Mouse (Mus musculus) lung, postnatal 36 days (tissue): ENCODE data around the gene Chst8.

Experiments used
- DNase-seq: peaks from one replicate; pipeline ENCODE4 v3.0.0; 2022; ENCODE audit warnings: mixed read lengths

The Chst8 gene

GRCm38 (mm10) chr7:34702718-34703351, 109.7 kb downstream of the Chst8 start:
- peak; percentile 26 for DNase-seq

GRCm38 (mm10) chr7:34699888-34700287, 112.6 kb downstream of the Chst8 start:
- DNase-seq = no peak

- no peak for DNase-seq
Measured at GRCm38 (mm10) chr7:34698221-34698620, 114.3 kb downstream of the Chst8 start.

GRCm38 (mm10) chr7:34696086-34696485, 116.4 kb downstream of the Chst8 start:
- DNase-seq = no peak

GRCm38 (mm10) chr7:34694898-34695297, 117.6 kb downstream of the Chst8 start:
- peak; percentile 69 for DNase-seq

- DNase-seq = no peak
Measured at GRCm38 (mm10) chr7:34693916-34694315, 118.6 kb downstream of the Chst8 start.

GRCm38 (mm10) chr7:34693072-34693471, 119.4 kb downstream of the Chst8 start:
- DNase-seq = peak; percentile 31

- DNase-seq = no peak
Measured at GRCm38 (mm10) chr7:34690111-34690510, 122.4 kb downstream of the Chst8 start.

- no peak for DNase-seq
Measured at GRCm38 (mm10) chr7:34689028-34689427, 123.5 kb downstream of the Chst8 start.

GRCm38 (mm10) chr7:34685801-34686200, 126.7 kb downstream of the Chst8 start:
- no peak for DNase-seq

- no peak for DNase-seq
Measured at GRCm38 (mm10) chr7:34685176-34685575, 127.3 kb downstream of the Chst8 start.

- no peak for DNase-seq
Measured at GRCm38 (mm10) chr7:34680771-34681421, 131.6 kb downstream of the Chst8 start.

- no peak for DNase-seq
Measured at GRCm38 (mm10) chr7:34679886-34680285, 132.6 kb downstream of the Chst8 start.

GRCm38 (mm10) chr7:34675831-34676514, 136.5 kb downstream of the Chst8 start:
- DNase-seq = peak; percentile 85

- DNase-seq = no peak
Measured at GRCm38 (mm10) chr7:34675120-34675790, 137.3 kb downstream of the Chst8 start.

GRCm38 (mm10) chr7:34672916-34673315, 139.6 kb downstream of the Chst8 start:
- no peak for DNase-seq

GRCm38 (mm10) chr7:34671911-34672310, 140.6 kb downstream of the Chst8 start:
- DNase-seq = peak; percentile 94

GRCm38 (mm10) chr7:34670778-34671177, 141.7 kb downstream of the Chst8 start:
- no peak for DNase-seq

- no peak for DNase-seq
Measured at GRCm38 (mm10) chr7:34669336-34669735, 143.2 kb downstream of the Chst8 start.

- no peak for DNase-seq
Measured at GRCm38 (mm10) chr7:34667874-34668273, 144.6 kb downstream of the Chst8 start.

GRCm38 (mm10) chr7:34663145-34663544, 149.4 kb downstream of the Chst8 start:
- no peak for DNase-seq

- no peak for DNase-seq
Measured at GRCm38 (mm10) chr7:34662227-34662626, 150.3 kb downstream of the Chst8 start.

- no peak for DNase-seq
Measured at GRCm38 (mm10) chr7:34659386-34660085, 153.0 kb downstream of the Chst8 start.
